Mouse (Mus musculus): ENCODE measurements around the gene Morc3.

Gene Morc3

GRCm38 (mm10) chr16:93917712-93918678 lies 86.1 kb downstream of the Morc3 start:
- DNase-seq (ENCODE audit: inconsistent age in 2 of 2, low spot score in 1 of 2) = peak; percentile 79 to 93

- DNase-seq (ENCODE audit: inconsistent age in 2 of 2, low spot score in 1 of 2) = peak in 1 of 2 experiments; percentile 32
These were observed 86.7 kb downstream of the Morc3 start for GRCm38 (mm10) chr16:93918679-93919060.

- no peak for DNase-seq (ENCODE audit: inconsistent age in 2 of 2, low spot score in 1 of 2)
These were observed 87.3 kb downstream of the Morc3 start for GRCm38 (mm10) chr16:93919189-93919588.

GRCm38 (mm10) chr16:93920673-93921072 lies 88.8 kb downstream of the Morc3 start:
- no peak for DNase-seq (ENCODE audit: inconsistent age in 2 of 2, low spot score in 1 of 2)

GRCm38 (mm10) chr16:93922835-93923389 lies 91.0 kb downstream of the Morc3 start:
- DNase-seq (ENCODE audit: inconsistent age in 2 of 2, low spot score in 1 of 2) = no peak

GRCm38 (mm10) chr16:93923788-93924187 lies 91.9 kb downstream of the Morc3 start:
- no peak for DNase-seq (ENCODE audit: inconsistent age in 2 of 2, low spot score in 1 of 2)
